Mouse (Mus musculus): ENCODE results near the gene Kalrn.

Kalrn gene

DNA sequence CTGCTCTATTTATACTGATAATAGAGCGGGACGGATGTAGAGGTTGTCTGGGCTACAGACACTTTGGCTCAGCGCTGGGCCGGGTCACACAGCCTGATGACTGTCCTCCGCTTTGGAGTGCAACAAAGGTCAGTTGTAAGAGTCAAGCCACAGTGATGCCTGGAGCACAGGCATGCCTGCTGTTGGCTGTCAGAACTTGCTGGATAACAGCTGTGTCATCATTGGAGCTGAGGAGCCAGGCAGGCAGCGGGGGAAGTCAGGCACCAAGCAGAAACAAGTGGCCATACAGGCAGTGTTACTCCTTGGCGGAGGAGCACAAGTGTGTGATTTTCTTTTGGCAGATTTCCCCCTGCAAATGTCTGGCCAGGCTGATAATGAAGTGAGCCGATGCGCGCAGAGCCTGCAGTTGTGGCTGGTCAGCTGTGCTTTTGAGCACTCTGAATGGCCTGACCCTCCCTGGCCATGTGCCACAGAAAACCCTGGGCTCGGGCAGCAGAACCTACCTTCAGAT is 632.0 kb downstream of the Kalrn start:
- no peak for DNase-seq (ENCODE audit: low read depth, low spot score)

DNA sequence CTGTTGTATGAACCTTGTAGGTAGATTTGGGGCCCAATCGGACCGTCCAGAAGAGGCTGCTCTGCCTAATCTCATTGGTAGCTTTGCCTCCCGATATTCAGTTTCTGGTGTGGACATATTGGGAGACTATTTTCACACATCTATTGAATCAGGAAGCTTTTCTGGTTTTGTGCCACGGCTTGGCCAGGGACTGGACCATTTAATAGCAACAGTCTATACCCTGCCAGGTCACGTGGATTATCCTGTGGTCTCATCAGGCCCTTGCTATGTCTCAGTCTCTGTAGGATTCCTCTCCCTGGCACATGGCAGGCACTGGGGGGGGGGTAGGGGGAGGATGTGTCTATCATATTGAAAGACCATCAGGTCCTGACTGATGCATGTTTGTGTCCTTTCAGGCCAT is 633.2 kb downstream of the Kalrn start:
- DNase-seq (ENCODE audit: low read depth, low spot score), result no peak

- DNase-seq (ENCODE audit: low read depth, low spot score), result no peak
These were observed 633.7 kb downstream of the Kalrn start for GRCm38 (mm10) chr16:33939636-33940035.

DNA sequence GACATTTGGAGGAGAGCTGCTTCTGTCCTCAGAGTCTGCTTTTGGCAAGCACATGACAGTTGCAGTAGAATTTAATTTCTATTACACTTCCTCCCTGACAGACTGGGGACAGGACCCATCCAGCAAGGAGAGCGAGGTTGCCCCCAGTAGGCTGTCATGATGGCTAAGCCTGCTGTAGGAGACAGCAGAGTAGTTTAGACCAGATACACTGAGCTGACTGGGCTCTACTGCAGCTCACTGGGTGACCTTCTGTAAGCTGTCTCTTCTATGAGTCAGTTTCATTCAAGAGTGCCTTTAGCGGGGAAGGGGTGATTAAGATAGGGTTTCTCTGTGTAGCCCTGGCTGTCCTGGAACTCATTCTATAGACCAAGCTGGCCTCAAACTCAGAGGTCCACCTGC is 634.2 kb downstream of the Kalrn start:
- no peak for DNase-seq (ENCODE audit: low read depth, low spot score)

DNA sequence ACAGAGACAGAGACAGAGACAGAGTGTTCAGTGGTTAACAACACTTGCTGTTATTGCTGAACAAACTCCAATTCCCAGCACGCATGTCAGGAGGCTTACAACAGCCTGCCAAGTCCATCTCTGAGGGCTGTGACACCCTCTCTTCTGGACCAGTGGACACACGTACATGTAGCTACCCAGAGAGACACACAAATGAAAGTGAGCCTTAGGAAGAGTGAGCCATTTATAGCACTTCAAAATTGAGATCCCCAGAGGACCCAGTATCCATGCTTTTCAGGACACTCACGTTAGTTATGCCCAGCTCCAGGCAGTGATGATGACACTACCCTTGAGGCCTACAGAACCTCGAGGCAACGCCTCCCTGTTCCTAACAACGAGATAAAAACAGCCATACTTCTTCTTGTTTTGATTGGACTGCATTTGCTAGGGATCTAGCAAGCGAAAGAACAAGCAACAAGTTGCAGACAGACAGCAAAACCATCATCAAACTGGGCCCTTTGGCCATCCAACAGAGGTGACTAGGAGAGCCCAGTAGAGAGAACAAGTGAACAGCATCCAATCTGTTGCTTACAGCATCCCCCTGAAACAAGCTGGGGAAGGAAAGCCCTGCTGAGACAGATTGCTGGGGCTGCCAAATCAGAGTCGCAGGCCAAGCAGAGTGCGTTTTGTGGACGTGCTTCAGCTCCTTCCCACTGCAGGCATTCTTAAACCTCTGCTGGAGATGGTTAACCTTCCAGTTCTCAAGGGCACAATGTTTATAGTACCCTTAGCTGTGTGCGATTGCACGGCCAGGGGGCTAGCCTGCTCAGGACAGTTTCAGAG is 634.8 kb downstream of the Kalrn start:
- no peak for DNase-seq (ENCODE audit: low read depth, low spot score)

GRCm38 (mm10) chr16:33937567-33937966 is 635.8 kb downstream of the Kalrn start:
- no peak for DNase-seq (ENCODE audit: low read depth, low spot score)

- no peak for DNase-seq (ENCODE audit: low read depth, low spot score)
These were observed 636.4 kb downstream of the Kalrn start for GRCm38 (mm10) chr16:33936885-33937284.

DNA sequence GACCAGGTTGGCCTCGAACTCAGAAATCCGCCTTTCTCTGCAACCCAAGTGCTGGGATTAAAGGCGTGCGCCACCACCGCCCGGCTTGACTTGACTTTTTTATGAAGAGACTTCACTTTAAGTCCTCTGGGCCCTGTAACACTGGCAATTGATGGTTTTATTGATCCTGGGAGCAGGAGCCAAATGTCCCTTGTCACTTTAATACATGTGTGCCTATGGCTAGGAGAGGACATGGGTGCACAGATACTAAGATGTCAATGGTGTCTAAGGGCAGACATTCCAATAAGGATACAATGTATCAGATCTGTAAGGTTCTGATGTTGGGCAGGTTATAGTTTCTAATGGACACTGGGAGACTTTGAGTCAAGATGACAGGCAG is 637.9 kb downstream of the Kalrn start:
- DNase-seq (ENCODE audit: low read depth, low spot score), result no peak

- DNase-seq (ENCODE audit: low read depth, low spot score), result no peak
These were observed 638.5 kb downstream of the Kalrn start for GRCm38 (mm10) chr16:33934701-33935406.

DNA sequence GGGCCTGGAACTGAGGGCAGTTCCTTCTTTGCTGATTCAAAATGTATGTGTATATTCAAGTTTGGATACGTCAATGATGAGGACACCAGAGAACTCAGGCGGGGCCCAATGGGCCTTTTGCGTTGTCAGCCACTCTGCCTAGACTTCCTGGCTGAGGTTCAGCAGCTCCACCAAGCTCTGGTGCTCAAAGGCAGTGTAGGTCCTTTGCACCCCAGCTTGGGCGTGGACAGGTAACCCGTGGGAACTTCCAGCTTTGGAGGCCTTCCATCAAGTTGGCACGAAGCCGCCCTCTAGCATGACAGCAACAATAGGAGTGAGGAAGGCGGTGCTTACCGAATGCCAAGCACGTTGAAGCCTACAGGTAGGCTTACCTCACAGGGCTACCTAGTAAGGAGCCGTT is 639.9 kb downstream of the Kalrn start:
- no peak for DNase-seq (ENCODE audit: low read depth, low spot score)

- DNase-seq (ENCODE audit: low read depth, low spot score), result no peak
These were observed 641.2 kb downstream of the Kalrn start for GRCm38 (mm10) chr16:33932126-33932525.

GRCm38 (mm10) chr16:33931682-33932081 is 641.6 kb downstream of the Kalrn start:
- no peak for DNase-seq (ENCODE audit: low read depth, low spot score)

DNA sequence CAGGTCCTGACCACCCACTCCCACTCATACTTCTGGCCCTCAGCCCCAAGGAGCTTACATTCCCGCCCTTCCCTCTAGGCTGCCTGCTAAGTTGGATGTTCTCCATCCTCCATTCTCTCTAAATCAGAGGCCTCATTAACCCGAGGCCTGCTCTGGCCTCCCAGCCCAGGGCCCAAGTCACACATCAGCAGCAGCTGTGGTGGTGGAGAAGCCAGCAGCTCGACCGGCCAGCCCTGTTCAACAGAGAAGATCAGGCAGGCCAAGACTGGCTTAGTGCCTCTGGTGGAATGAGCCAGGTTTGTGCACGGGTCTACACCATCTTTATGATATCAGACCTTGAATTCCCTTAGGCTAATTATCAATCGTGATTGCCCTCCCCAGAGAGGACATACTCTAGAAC is 642.5 kb downstream of the Kalrn start:
- no peak for DNase-seq (ENCODE audit: low read depth, low spot score)

GRCm38 (mm10) chr16:33928788-33929462 is 644.4 kb downstream of the Kalrn start:
- no peak for DNase-seq (ENCODE audit: low read depth, low spot score)

GRCm38 (mm10) chr16:33927263-33927824 is 646.0 kb downstream of the Kalrn start:
- no peak for DNase-seq (ENCODE audit: low read depth, low spot score)

DNA sequence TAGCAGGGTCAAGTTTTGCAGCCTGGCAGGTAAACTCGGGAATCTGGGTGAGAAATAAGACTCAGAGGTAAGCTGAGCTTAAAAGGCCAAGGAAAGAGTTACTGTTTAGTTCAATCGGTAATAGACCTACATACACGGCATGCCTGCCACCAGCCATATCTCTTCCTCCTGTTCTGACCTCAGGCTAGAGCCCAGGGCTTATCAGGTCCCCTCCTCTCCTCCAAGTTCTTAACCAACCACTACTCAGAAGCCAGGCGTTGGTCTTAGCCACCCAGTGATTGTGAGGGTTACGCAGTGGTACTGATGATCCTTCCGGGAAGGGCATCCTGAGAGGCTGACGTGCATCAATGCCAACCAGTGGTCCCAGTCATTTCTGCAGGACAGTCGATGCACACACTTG is 649.6 kb downstream of the Kalrn start:
- no peak for DNase-seq (ENCODE audit: low read depth, low spot score)

DNA sequence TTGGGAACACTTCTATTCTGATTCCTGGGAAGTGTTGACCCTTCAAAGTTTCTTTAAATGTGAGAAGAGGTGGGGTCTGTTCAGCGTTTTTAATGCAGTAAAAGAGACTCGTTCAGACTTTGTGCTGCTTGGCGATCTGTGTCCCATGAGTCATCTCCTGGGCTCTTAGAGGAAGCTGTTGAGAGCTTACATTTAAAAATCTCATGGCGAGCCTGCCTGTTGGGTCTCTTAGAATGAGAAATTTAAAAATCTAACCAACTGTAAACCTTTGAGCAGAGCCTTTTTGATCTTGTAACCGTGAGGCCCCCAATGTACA is 650.4 kb downstream of the Kalrn start:
- DNase-seq (ENCODE audit: low read depth, low spot score), result no peak

DNA sequence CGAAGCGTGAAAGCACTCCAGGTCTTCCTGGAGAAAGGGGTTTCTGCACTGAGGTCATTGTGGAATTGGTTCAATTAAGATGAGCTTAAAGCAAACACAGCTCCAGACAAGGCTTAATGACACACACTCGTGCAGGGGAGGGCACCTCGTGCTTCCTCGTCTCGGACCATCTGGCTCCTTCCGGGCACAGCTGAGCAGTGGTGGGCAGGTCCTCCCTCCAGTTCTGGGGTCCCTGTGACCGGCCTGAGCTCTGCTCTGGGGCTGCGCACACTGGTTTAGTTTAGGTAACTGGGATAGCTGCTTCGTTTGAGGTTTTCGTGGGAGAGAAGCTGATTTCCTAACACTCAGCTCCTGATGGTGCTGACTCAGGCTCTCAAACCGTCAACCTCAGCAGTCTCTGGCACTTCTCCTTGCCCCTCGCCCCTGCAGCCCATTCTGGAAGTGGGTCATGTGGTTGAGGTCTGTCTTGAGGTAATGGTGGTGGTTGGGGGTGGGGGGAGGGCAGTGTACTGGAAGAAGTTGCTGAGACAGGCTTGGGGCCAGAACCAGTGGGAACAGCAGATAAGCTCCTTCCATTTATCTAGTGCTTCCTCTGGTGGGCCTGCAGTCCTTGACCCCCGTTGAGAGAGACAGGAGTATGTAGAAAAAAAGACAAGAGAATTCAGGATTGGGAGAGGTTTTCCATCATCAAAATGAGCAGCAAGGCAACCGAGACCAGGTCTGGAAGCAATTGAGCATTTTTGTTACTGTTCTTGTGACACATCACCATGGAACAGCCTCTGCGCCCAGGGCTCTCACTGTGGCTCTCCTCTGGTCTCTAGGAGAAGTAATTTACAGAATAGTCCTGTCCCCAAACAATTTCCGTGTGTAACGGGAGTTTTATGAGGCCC is 651.0 kb downstream of the Kalrn start:
- no peak for DNase-seq (ENCODE audit: low read depth, low spot score)

- DNase-seq (ENCODE audit: low read depth, low spot score), result no peak
These were observed 651.8 kb downstream of the Kalrn start for GRCm38 (mm10) chr16:33921514-33921913.

All from A20 (cell line).